In genomic region chr9:56374401-56374800, GRCm38 (mm10) we compare ENCODE assay signal across 11 mouse cellular contexts. TPM values are rescaled to one million over a fixed set of nuclear protein-coding genes. Genes with fewer than 3 reads are reported as not detected.
A peak's percentile ranks its signal among the peaks of the same experiment; 100 is the strongest.
DNase-seq lines count a peak whose midpoint lies in the region; ATAC-seq and TF ChIP-seq lines count a peak whose summit lies in the region.
"Had no signal": no experiment of that assay in that cellular context is flagged by ENCODE, and none has a peak within 500 bp of the region (broad histone marks: within the 10 kb centered on the region; RNA-seq: fewer than 3 reads in every experiment).

No protein-coding gene starts in this region.

- peak; percentile 50 for DNase-seq in cerebellum, adult 9-10 months
- DNase-seq in cerebellum, postnatal 10 days: no peak
- peak; percentile 9 for DNase-seq in layer of hippocampus, adult 9-10 months (ENCODE audit: low spot score)
- DNase-seq in layer of hippocampus, adult 8-10 months (ENCODE audit: low spot score in 2 of 2): no peak
- DNase-seq in 3T3-L1 (ENCODE audit: low read depth, low spot score): peak; percentile 91
- no peak for DNase-seq in stomach, postnatal 0 days (ENCODE audit: low spot score)
- DNase-seq: cerebellum, adult 9-11 months; gastrocnemius, postnatal 10 days had no signal

- no peak for TF ChIP-seq CTCF in embryonic fibroblast, embryonic 13.5 days (IDR thresholded peaks at IDR 0.05; ENCODE audit: borderline replicate concordance, insufficient read depth, low read length)
- no peak for TF ChIP-seq CTCF in stomach, postnatal 0 days (IDR thresholded peaks at IDR 0.05; ENCODE audit: low read depth)

- ATAC-seq in stomach, postnatal 0 days (ENCODE audit: low FRiP score, low TSS enrichment): no peak
- ATAC-seq in liver, embryonic 12.5 days: no peak
- ATAC-seq: midbrain, embryonic 15.5 days had no signal

- H3K4me3 ChIP-seq in embryonic fibroblast, embryonic 13.5 days (ENCODE audit: insufficient read depth, low read length): no peak overlapping the region
- H3K4me3 ChIP-seq in stomach, postnatal 0 days (ENCODE audit: low read depth, low read length): no peak overlapping the region
- H3K4me3 ChIP-seq in liver, embryonic 12.5 days: no peak overlapping the region
- H3K4me3 ChIP-seq: midbrain, embryonic 15.5 days had no signal

- no peaks in the 10 kb centered on the region for H3K9me3 ChIP-seq in stomach, postnatal 0 days (ENCODE audit: control insufficient read depth, low read length)
- H3K9me3 ChIP-seq in liver, embryonic 12.5 days (replicated peaks): no peaks in the 10 kb centered on the region
- H3K9me3 ChIP-seq: midbrain, embryonic 15.5 days had no signal

- H3K9ac ChIP-seq in stomach, postnatal 0 days (ENCODE audit: low read length): no peak overlapping the region
- H3K9ac ChIP-seq in liver, embryonic 12.5 days: no peak overlapping the region
- H3K9ac ChIP-seq: midbrain, embryonic 15.5 days had no signal

- H3K4me2 ChIP-seq in stomach, postnatal 0 days (replicated peaks; ENCODE audit: low read depth): no peak overlapping the region
- H3K4me2 ChIP-seq in liver, embryonic 12.5 days: no peak overlapping the region
- H3K4me2 ChIP-seq: midbrain, embryonic 15.5 days had no signal

- H3K4me1 ChIP-seq in embryonic fibroblast, embryonic 13.5 days (ENCODE audit: control insufficient read depth, insufficient read depth, low read length): peaks cover 17% of the 10 kb centered on the region
- no peaks in the 10 kb centered on the region for H3K4me1 ChIP-seq in stomach, postnatal 0 days (replicated peaks; ENCODE audit: control insufficient read depth, insufficient read depth)
- H3K4me1 ChIP-seq in liver, embryonic 12.5 days: peaks cover 9% of the 10 kb centered on the region; the same call in 1 of the 2 replicates
- H3K4me1 ChIP-seq: midbrain, embryonic 15.5 days had no signal

- 33% methylated on average over 4 of the region's 4 CpGs for WGBS in stomach, postnatal 0 days
- 59% methylated on average over 4 of the region's 4 CpGs for WGBS in liver, embryonic 12.5 days (ENCODE audit: insufficient replicate concordance)

- H3K27ac ChIP-seq in embryonic fibroblast, embryonic 13.5 days (ENCODE audit: insufficient read depth, low read length): peak overlapping the region; percentile 17; the same call in 1 of the 2 replicates
- H3K27ac ChIP-seq in stomach, postnatal 0 days (replicated peaks): no peak overlapping the region
- H3K27ac ChIP-seq in liver, embryonic 12.5 days: no peak overlapping the region
- H3K27ac ChIP-seq: midbrain, embryonic 15.5 days had no signal

- TF ChIP-seq EP300 in stomach, postnatal 0 days (optimal IDR thresholded peaks at IDR 0.05): no peak

- H3K27me3 ChIP-seq in stomach, postnatal 0 days (ENCODE audit: control insufficient read depth, insufficient read depth, low read length): no peaks in the 10 kb centered on the region
- H3K27me3 ChIP-seq in liver, embryonic 12.5 days (replicated peaks): no peaks in the 10 kb centered on the region
- H3K27me3 ChIP-seq: midbrain, embryonic 15.5 days had no signal

- TF ChIP-seq POLR2A in embryonic fibroblast, embryonic 13.5 days (IDR thresholded peaks at IDR 0.05; ENCODE audit: low read depth, low read length): no peak

- no peaks in the 10 kb centered on the region for H3K36me3 ChIP-seq in stomach, postnatal 0 days (ENCODE audit: control insufficient read depth, insufficient read depth, low read length)
- H3K36me3 ChIP-seq in liver, embryonic 12.5 days: no peaks in the 10 kb centered on the region
- H3K36me3 ChIP-seq: midbrain, embryonic 15.5 days had no signal

RNA-seq across cellular contexts. Expression of gene Peak1, which starts 43.5 kb away (rescaled TPM):
- 10 to 100 TPM; 55.7 to 60.8 (median 59.1) TPM for total RNA-seq in layer of hippocampus, adult 8-10 months (2022)
- 83.7 and 133 TPM in 2 replicates for polyA plus RNA-seq in embryonic fibroblast, embryonic 13.5 days (2011; ENCODE audit: insufficient read length, low read depth, missing spikeins)
- polyA plus RNA-seq in stomach, postnatal 0 days (2015; fragmentation: Nextera tagmentation; extraction: Ambion mirVana): 4.2 and 4.5 TPM in 2 replicates
- 5.4 and 5.7 TPM in 2 replicates for polyA plus RNA-seq in liver, embryonic 12.5 days (2016; fragmentation: Nextera tagmentation; extraction: Ambion mirVana)

RNA-seq across cellular contexts. Expression of gene Hmg20a, which starts 44.0 kb away (rescaled TPM):
- 10 to 100 TPM; 64.7 to 88.5 (median 75.6) TPM for total RNA-seq in layer of hippocampus, adult 8-10 months (2022)
- polyA plus RNA-seq in embryonic fibroblast, embryonic 13.5 days (2011; ENCODE audit: insufficient read length, low read depth, missing spikeins): 33.1 and 38.6 TPM in 2 replicates
- polyA plus RNA-seq in stomach, postnatal 0 days (2015; fragmentation: Nextera tagmentation; extraction: Ambion mirVana): 15.2 and 15.6 TPM in 2 replicates
- polyA plus RNA-seq in liver, embryonic 12.5 days (2016; fragmentation: Nextera tagmentation; extraction: Ambion mirVana): 21.3 and 22.2 TPM in 2 replicates

Comparison
In these comparisons a context has a peak if more than half of its experiments do, and no peak if none do; other contexts are left out.
1. DNase-seq: peak in cerebellum, adult 9-10 months (single experiment), layer of hippocampus, adult 9-10 months (single experiment) and 3T3-L1 (single experiment); none in cerebellum, postnatal 10 days (0 of 2), layer of hippocampus, adult 8-10 months (0 of 2) and stomach, postnatal 0 days (single experiment).
2. RNA of gene Peak1, which starts 43.5 kb away (polyA plus RNA-seq): 83.7 to 133 TPM in embryonic fibroblast, embryonic 13.5 days; 5.4 to 5.7 TPM in liver, embryonic 12.5 days and 4.2 to 4.5 TPM in stomach, postnatal 0 days; every median in the first group is over 10 times any median in the second.